Mouse (Mus musculus): ENCODE data around the gene Ap1g2. TPM values are rescaled to one million over a fixed set of nuclear protein-coding genes. Genes with fewer than 3 reads are reported as not detected.
A peak's percentile ranks its signal among the peaks of the same experiment; 100 is the strongest.

Ap1g2 gene
- total and polyA plus RNA-seq, 3 experiments, result 12.6 to 47.9 TPM; not detected in 1

GRCm38 (mm10) chr14:55094704-55095231, 11.6 kb downstream of the Ap1g2 start, which contains the start of gene Thtpa (continued):
- TF ChIP-seq CHD2 (IDR thresholded peaks at IDR 0.05; ENCODE audit: low read length) (peak; percentile 38; the same call in 1 of the 2 replicates), MEF2A (IDR thresholded peaks at IDR 0.05; ENCODE audit: extremely low read depth, insufficient replicate concordance, low read depth, low read length, poor library complexity, severe bottlenecking) (no peak), USF2 (IDR thresholded peaks at IDR 0.05; ENCODE audit: borderline replicate concordance in 1 of 2, insufficient read depth in 1 of 2, low read depth in 1 of 2, low read length in 2 of 2) (no peak), MYC (IDR thresholded peaks at IDR 0.05; ENCODE audit: low read depth, low read length) (peak; percentile 85), E2F4 (IDR thresholded peaks at IDR 0.05; ENCODE audit: borderline replicate concordance, low read depth, low read length) (0 out of 2 replicates have a peak, but pooled peaks have one; percentile 49), HCFC1 (IDR thresholded peaks at IDR 0.05; ENCODE audit: low read depth, low read length) (peak; percentile 94), ZKSCAN1 (IDR thresholded peaks at IDR 0.05; ENCODE audit: low read depth, low read length) (peak; percentile 25; the same call in 1 of the 2 replicates), TCF12 (IDR thresholded peaks at IDR 0.05; ENCODE audit: low read depth, low read length) (no peak)

- H3K9me3 ChIP-seq (replicated peaks; ENCODE audit: insufficient read depth, low read length), result no peaks in the 10 kb centered on the region
- peak overlapping the region; percentile 87 to 93 for H3K4me3 ChIP-seq (ENCODE audit: control insufficient read depth in 1 of 2, insufficient read depth in 1 of 2, low read depth in 2 of 2, low read length in 2 of 2)
- H3K4me1 ChIP-seq (ENCODE audit: control insufficient read depth in 1 of 2, insufficient read depth in 2 of 2, low read length in 2 of 2), result peaks cover 0 to 12% of the 10 kb centered on the region in 2 experiments; a peak in 3 of 4 replicates
- H3K79me2 ChIP-seq (ENCODE audit: control insufficient read depth, insufficient read depth, low read length, poor library complexity), result peaks cover 7% of the 10 kb centered on the region
- no peak overlapping the region for H3K9ac ChIP-seq (ENCODE audit: control insufficient read depth, low read depth, low read length, poor library complexity, severe bottlenecking)
- peaks cover 0 to 4% of the 10 kb centered on the region in 2 experiments; a peak in 1 of 4 replicates for H3K36me3 ChIP-seq (ENCODE audit: control insufficient read depth in 1 of 2, insufficient read depth in 2 of 2, low read length in 2 of 2)
- no peaks in the 10 kb centered on the region for H3K27me3 ChIP-seq (ENCODE audit: control insufficient read depth in 1 of 2, insufficient read depth in 2 of 2, low read length in 2 of 2)
- H3K27ac ChIP-seq (ENCODE audit: control insufficient read depth, low read depth, low read length), result no peak overlapping the region
- DNase-seq (ENCODE audit: low read depth, low spot score), result peak; percentile 82
- TF ChIP-seq RAD21 (IDR thresholded peaks at IDR 0.05; ENCODE audit: low read depth, low read length), result peak; percentile 43
- TF ChIP-seq RCOR1 (IDR thresholded peaks at IDR 0.05; ENCODE audit: low read depth, low read length), result no peak
- no peak for TF ChIP-seq TAL1 (IDR thresholded peaks at IDR 0.05; ENCODE audit: low read length)
- TF ChIP-seq TBP (IDR thresholded peaks at IDR 0.05; ENCODE audit: low read depth, low read length), result no peak
- TF ChIP-seq MXI1 (IDR thresholded peaks at IDR 0.05; ENCODE audit: low read depth, low read length), result 0 out of 2 replicates have a peak, but pooled peaks have one; percentile 28
- TF ChIP-seq JUND (IDR thresholded peaks at IDR 0.05; ENCODE audit: low read depth, low read length), result no peak
- no peak for TF ChIP-seq MAFK (IDR thresholded peaks at IDR 0.05; ENCODE audit: borderline replicate concordance, low read depth, low read length)
- TF ChIP-seq ZMIZ1 (IDR thresholded peaks at IDR 0.05; ENCODE audit: low read depth, low read length), result no peak
- TF ChIP-seq POLR2AphosphoS5 (IDR thresholded peaks at IDR 0.05; ENCODE audit: borderline replicate concordance, low read depth, low read length), result no peak
- TF ChIP-seq KAT2A (conservative IDR thresholded peaks at IDR 0.05; ENCODE audit: low read depth, low read length), result no peak
- TF ChIP-seq ZC3H11A (IDR thresholded peaks at IDR 0.05; ENCODE audit: low read depth, low read length), result no peak
- TF ChIP-seq BHLHE40 (IDR thresholded peaks at IDR 0.05; ENCODE audit: borderline replicate concordance, low read depth, low read length), result no peak
- TF ChIP-seq USF1 (IDR thresholded peaks at IDR 0.05; ENCODE audit: low read depth, low read length), result no peak
- TF ChIP-seq TCF12 (IDR thresholded peaks at IDR 0.05; ENCODE audit: low read depth, low read length), result no peak
- no peak for TF ChIP-seq E2F4 (IDR thresholded peaks at IDR 0.05; ENCODE audit: borderline replicate concordance, low read depth, low read length)
- TF ChIP-seq NELFE (IDR thresholded peaks at IDR 0.05; ENCODE audit: low read depth, low read length), result no peak
- no peak for TF ChIP-seq CHD2 (IDR thresholded peaks at IDR 0.05; ENCODE audit: low read length)
- peak; percentile 41 to 72 (median 65) for TF ChIP-seq CTCF (IDR thresholded peaks at IDR 0.05 in 2 of 3, conservative IDR thresholded peaks at IDR 0.05 in 1 of 3; ENCODE audit: control insufficient read depth in 1 of 3, insufficient read depth in 1 of 3, low read depth in 2 of 3, low read length in 3 of 3, poor library complexity in 1 of 3, severe bottlenecking in 1 of 3)
- no peak for TF ChIP-seq POLR2A (IDR thresholded peaks at IDR 0.05; ENCODE audit: control insufficient read depth in 1 of 2, insufficient read depth in 1 of 2, low read depth in 1 of 2, low read length in 2 of 2, poor library complexity in 1 of 2)
- no peak for TF ChIP-seq EP300 (IDR thresholded peaks at IDR 0.05; ENCODE audit: low read depth in 1 of 2, low read length in 2 of 2)
- no peak for TF ChIP-seq ETS1 (IDR thresholded peaks at IDR 0.05; ENCODE audit: low read depth, low read length)
- TF ChIP-seq CHD1 (IDR thresholded peaks at IDR 0.05; ENCODE audit: low read depth, low read length), result no peak
- TF ChIP-seq ZKSCAN1 (IDR thresholded peaks at IDR 0.05; ENCODE audit: low read depth, low read length), result no peak
- TF ChIP-seq MAX (IDR thresholded peaks at IDR 0.05; ENCODE audit: low read length), result no peak
- TF ChIP-seq MYB (IDR thresholded peaks at IDR 0.05; ENCODE audit: low read depth, low read length), result no peak
- no peak for TF ChIP-seq ZNF384 (IDR thresholded peaks at IDR 0.05; ENCODE audit: low read depth, low read length)
- 0 out of 2 replicates have a peak, but pooled peaks have one; percentile 8 for TF ChIP-seq NRF1 (IDR thresholded peaks at IDR 0.05; ENCODE audit: insufficient read depth, low read depth, low read length, poor library complexity, severe bottlenecking)
- TF ChIP-seq UBTF (IDR thresholded peaks at IDR 0.05; ENCODE audit: borderline replicate concordance, insufficient read depth, low read depth, low read length), result no peak
- TF ChIP-seq POLR2AphosphoS2 (IDR thresholded peaks at IDR 0.05; ENCODE audit: low read length), result no peak
- TF ChIP-seq GATA1 (IDR thresholded peaks at IDR 0.05; ENCODE audit: low read depth, low read length), result no peak
These were observed 12.5 kb downstream of the Ap1g2 start for GRCm38 (mm10) chr14:55093927-55094326.
